Mouse (Mus musculus): Measurements from ENCODE around the gene Chek1. TPM values are rescaled to one million over a fixed set of nuclear protein-coding genes. Genes with fewer than 3 reads are reported as not detected.

Gene Chek1
- polyA plus RNA-seq, 1 experiment = 6.2 TPM

DNA sequence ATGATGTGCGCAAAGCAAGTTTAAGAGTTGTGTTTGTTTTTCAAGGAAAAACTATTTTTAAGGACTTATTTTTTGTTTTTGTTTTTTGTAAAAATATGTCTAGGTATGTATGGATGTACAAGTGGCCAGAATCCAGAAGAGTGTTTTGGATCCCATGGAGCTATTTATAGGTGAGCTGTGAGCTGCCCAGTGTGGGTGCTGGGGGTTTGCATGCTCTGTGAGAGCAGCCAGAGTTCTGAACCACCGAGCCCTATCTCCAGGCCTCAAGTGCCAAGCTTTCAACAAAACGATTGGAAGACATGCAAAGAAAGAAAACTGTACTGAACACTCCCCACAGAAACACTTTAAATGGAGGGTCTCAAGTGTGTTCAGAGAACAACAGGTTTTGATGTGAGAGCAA, 20.9 kb downstream of the Chek1 start:
- no peak for TF ChIP-seq CTCF (IDR thresholded peaks at IDR 0.05; ENCODE audit: low read depth, low read length)
- TF ChIP-seq POLR2A (IDR thresholded peaks at IDR 0.05; ENCODE audit: borderline replicate concordance, low read depth, low read length) = no peak
- no peaks in the 10 kb centered on the region for H3K4me1 ChIP-seq (ENCODE audit: control insufficient read depth, insufficient read depth, low read length)
- H3K4me3 ChIP-seq (ENCODE audit: insufficient read depth, low read length) = no peak overlapping the region
- H3K27ac ChIP-seq (ENCODE audit: insufficient read depth, low read depth, low read length) = no peak overlapping the region

DNA sequence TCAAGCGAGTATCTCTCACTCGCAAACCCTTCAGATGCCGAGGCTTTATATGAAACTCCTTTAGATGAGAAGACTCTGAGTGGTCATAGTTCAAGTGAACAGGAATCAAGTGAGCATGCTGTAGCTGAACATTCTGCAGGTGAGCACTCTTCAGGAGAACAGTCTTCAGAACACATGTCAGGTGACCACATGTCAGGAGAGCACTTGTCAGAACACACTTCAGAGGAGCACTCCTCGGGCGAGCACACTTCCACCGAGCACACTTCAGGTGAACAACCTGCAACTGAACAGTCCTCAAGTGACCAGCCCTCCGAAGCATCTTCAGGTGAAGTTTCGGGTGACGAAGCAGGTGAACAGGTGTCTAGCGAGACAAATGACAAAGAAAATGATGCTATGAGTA, 32.6 kb downstream of the Chek1 start:
- TF ChIP-seq CTCF (IDR thresholded peaks at IDR 0.05; ENCODE audit: low read depth, low read length) = no peak
- no peak overlapping the region for H3K4me3 ChIP-seq (ENCODE audit: insufficient read depth, low read length)
- no peak overlapping the region for H3K27ac ChIP-seq (ENCODE audit: insufficient read depth, low read depth, low read length)
- no peaks in the 10 kb centered on the region for H3K4me1 ChIP-seq (ENCODE audit: control insufficient read depth, insufficient read depth, low read length)

DNA sequence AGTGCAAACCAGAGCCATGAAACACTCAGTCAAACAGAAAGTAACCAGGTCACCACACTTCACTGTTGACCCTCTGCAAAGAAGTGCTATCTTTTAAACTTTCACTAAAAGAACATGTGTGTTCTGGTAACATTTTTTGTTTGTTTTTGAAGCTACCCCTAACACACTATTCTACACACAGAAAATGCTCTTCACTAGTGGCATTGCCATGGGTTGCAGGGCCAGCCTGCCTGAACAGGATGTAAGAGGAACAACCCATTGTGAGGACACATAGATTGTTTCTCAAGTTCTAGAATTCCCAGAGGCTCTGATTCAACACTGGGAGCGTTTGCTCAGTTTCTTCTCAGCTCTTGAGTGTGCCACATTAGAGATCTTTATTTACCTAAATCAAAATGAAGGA, 33.9 kb downstream of the Chek1 start, which contains the start of gene Acrv1:
Gene Acrv1 (plus strand): TSS at position 301 of the 400 bp plus-strand sequence.
- Histone ChIP-seq H3K27ac (ENCODE audit: insufficient read depth, low read depth, low read length) (no peak within 1 kb of the TSS), H3K4me3 (ENCODE audit: insufficient read depth, low read length) (no peak within 1 kb of the TSS)
- TF ChIP-seq CTCF (IDR thresholded peaks at IDR 0.05; ENCODE audit: low read depth, low read length) = no peak
- no peak for TF ChIP-seq POLR2A (IDR thresholded peaks at IDR 0.05; ENCODE audit: borderline replicate concordance, low read depth, low read length)

DNA sequence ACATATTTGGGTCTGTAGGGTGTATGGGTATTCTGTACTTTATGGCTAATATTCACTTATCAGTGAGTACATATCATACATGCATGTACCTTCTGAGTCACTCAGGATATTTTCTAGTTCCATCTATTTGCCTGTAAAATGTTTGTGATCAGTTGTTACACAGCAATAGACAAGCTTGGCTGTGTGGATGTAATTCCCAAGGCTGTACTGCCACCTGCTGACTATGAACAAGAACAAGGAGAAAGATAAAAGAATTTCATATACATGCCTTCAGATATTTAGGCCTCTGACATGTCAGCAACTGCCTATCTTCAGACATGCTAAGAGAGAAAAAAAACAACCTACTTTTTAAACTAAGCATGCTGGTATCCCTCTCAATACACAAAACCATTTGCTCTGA, 39.5 kb downstream of the Chek1 start:
- no peaks in the 10 kb centered on the region for H3K4me1 ChIP-seq (ENCODE audit: control insufficient read depth, insufficient read depth, low read length)
- H3K27ac ChIP-seq (ENCODE audit: insufficient read depth, low read depth, low read length) = no peak overlapping the region
- TF ChIP-seq POLR2A (IDR thresholded peaks at IDR 0.05; ENCODE audit: borderline replicate concordance, low read depth, low read length) = no peak
- TF ChIP-seq CTCF (IDR thresholded peaks at IDR 0.05; ENCODE audit: low read depth, low read length) = no peak
- no peak overlapping the region for H3K4me3 ChIP-seq (ENCODE audit: insufficient read depth, low read length)

More for the DNA sequence above, 33.9 kb downstream of the Chek1 start, which contains the start of gene Acrv1:
- no peaks in the 10 kb centered on the region for H3K4me1 ChIP-seq (ENCODE audit: control insufficient read depth, insufficient read depth, low read length)

DNA sequence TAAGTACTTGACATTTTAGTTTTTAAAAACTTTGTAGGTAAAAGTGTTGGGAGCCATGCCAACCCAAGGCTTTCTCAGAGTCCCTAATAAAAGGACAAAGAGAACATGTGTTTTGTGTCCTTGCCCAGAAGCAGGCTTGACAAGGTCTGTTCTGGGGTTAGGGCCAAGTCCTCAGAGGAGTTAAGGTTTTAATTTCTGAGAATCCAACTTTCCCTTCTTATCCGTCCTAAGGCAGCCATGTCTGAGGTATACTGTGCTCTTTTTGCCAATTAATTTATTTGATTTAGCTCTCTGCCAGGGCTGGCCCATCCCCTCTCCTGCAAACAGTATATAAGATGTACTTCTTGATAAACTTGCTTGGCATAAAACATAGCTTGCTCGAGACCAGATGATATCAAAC, 45.4 kb downstream of the Chek1 start:
- H3K4me1 ChIP-seq (ENCODE audit: control insufficient read depth, insufficient read depth, low read length) = no peaks in the 10 kb centered on the region
- H3K4me3 ChIP-seq (ENCODE audit: insufficient read depth, low read length) = no peak overlapping the region
- H3K27ac ChIP-seq (ENCODE audit: insufficient read depth, low read depth, low read length) = no peak overlapping the region
- TF ChIP-seq CTCF (IDR thresholded peaks at IDR 0.05; ENCODE audit: low read depth, low read length) (no peak), POLR2A (IDR thresholded peaks at IDR 0.05; ENCODE audit: borderline replicate concordance, low read depth, low read length) (no peak)

Other genes starting within 250 kb of the Chek1 start
- gene Gm5615, start 185.1 kb downstream of the Chek1 start, polyA plus RNA-seq (2012; ENCODE audit: insufficient read depth, insufficient read length, missing spikeins) = not detected in 2 replicates
- not detected in 2 replicates for gene Gm17689, start 144.4 kb downstream of the Chek1 start, polyA plus RNA-seq (2012; ENCODE audit: insufficient read depth, insufficient read length, missing spikeins)
- gene A630095E13Rik, start 83.7 kb downstream of the Chek1 start, polyA plus RNA-seq (2012; ENCODE audit: insufficient read depth, insufficient read length, missing spikeins) = not detected in 2 replicates
- not detected in 2 replicates for gene Acrv1, start 33.8 kb downstream of the Chek1 start, polyA plus RNA-seq (2012; ENCODE audit: insufficient read depth, insufficient read length, missing spikeins)
- gene Stt3a, start 40.6 kb upstream of the Chek1 start, polyA plus RNA-seq (2012; ENCODE audit: insufficient read depth, insufficient read length, missing spikeins) = 206 and 215 TPM in 2 replicates
- gene Ei24, start 70.3 kb upstream of the Chek1 start, polyA plus RNA-seq (2012; ENCODE audit: insufficient read depth, insufficient read length, missing spikeins) = 58.8 and 66.2 TPM in 2 replicates
- gene Fez1, start 94.8 kb upstream of the Chek1 start, polyA plus RNA-seq (2012; ENCODE audit: insufficient read depth, insufficient read length, missing spikeins) = not detected in 2 replicates

Measured in bone marrow macrophage, adult 2 months (primary cell).